Mouse (Mus musculus): ENCODE measurements around the gene Adam12. TPM values are rescaled to one million over a fixed set of nuclear protein-coding genes. Genes with fewer than 3 reads are reported as not detected.

Adam12 gene
- total RNA-seq, 1 experiment: 3.9 TPM

GRCm38 (mm10) chr7:133863684-133864083 is 368.3 kb downstream of the Adam12 start:
- Histone ChIP-seq H3K9ac (ENCODE audit: insufficient read depth, low read depth, low read length, poor library complexity, severe bottlenecking) (no peak overlapping the region), H3K4me1 (ENCODE audit: control insufficient read depth in 2 of 2, insufficient read depth in 2 of 2, low read length in 2 of 2, poor library complexity in 1 of 2) (no peaks in the 10 kb centered on the region; a peak in 1 of 4 replicates), H3K9me3 (ENCODE audit: control insufficient read depth, insufficient read depth, low read depth, low read length) (no peaks in the 10 kb centered on the region), H3K36me3 (ENCODE audit: control insufficient read depth, insufficient read depth, low read length, poor library complexity, severe bottlenecking) (no peaks in the 10 kb centered on the region), H3K4me3 (ENCODE audit: insufficient read depth in 1 of 2, low read depth in 1 of 2, low read length in 2 of 2, poor library complexity in 1 of 2, severe bottlenecking in 1 of 2) (no peak overlapping the region), H3K27ac (ENCODE audit: insufficient read depth, low read depth, low read length, poor library complexity, severe bottlenecking) (no peak overlapping the region)
- in situ Hi-C loops (cut with MboI; ENCODE audit: low sequenced_read_pairs in 2 of 2, unreplicated experiment in 2 of 2): loop anchor here in 1 of 2 experiments (25.0 kb wide), 2 partner anchors 474 to 674 kb away; no protein-coding TSS in a partner anchor
- no peak for DNase-seq (ENCODE audit: low read depth, low spot score)
- no peak for TF ChIP-seq ZC3H11A (IDR thresholded peaks at IDR 0.05; ENCODE audit: borderline replicate concordance, low read depth, low read length)
- TF ChIP-seq MAFK (IDR thresholded peaks at IDR 0.05; ENCODE audit: insufficient read depth, low read depth, low read length): no peak
- TF ChIP-seq HCFC1 (IDR thresholded peaks at IDR 0.05; ENCODE audit: borderline replicate concordance, insufficient read depth, low read length): no peak
- no peak for TF ChIP-seq ZNF384 (IDR thresholded peaks at IDR 0.05; ENCODE audit: low read depth, low read length)
- TF ChIP-seq CHD2 (IDR thresholded peaks at IDR 0.05; ENCODE audit: low read depth, low read length): no peak

DNA sequence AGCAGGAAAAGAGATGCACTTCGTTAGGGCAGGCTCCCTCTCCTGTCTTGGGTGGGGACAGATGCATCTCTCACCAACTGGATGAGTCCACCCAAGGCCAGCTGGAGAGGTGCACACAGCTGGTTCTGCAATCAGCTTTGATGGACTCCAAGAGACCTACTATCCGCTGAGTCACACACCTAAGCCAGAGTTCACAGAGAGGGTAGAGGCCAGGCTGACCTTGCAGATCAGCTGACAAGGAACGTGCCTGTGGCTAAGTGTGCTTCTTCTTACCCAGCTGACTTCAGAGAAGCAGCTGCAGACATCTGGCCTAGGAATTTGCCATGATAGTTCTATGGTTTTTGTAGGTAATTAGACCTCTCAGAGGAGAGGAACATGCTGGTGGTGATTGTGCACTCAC is 368.8 kb downstream of the Adam12 start:
- Histone ChIP-seq H3K4me1 (ENCODE audit: control insufficient read depth in 2 of 2, insufficient read depth in 2 of 2, low read length in 2 of 2, poor library complexity in 1 of 2) (no peaks in the 10 kb centered on the region; a peak in 1 of 4 replicates), H3K27ac (ENCODE audit: insufficient read depth, low read depth, low read length, poor library complexity, severe bottlenecking) (no peak overlapping the region), H3K4me3 (ENCODE audit: insufficient read depth in 1 of 2, low read depth in 1 of 2, low read length in 2 of 2, poor library complexity in 1 of 2, severe bottlenecking in 1 of 2) (no peak overlapping the region), H3K9me3 (ENCODE audit: control insufficient read depth, insufficient read depth, low read depth, low read length) (no peaks in the 10 kb centered on the region), H3K36me3 (ENCODE audit: control insufficient read depth, insufficient read depth, low read length, poor library complexity, severe bottlenecking) (no peaks in the 10 kb centered on the region), H3K9ac (ENCODE audit: insufficient read depth, low read depth, low read length, poor library complexity, severe bottlenecking) (no peak overlapping the region)
- in situ Hi-C loops (cut with MboI; ENCODE audit: low sequenced_read_pairs in 2 of 2, unreplicated experiment in 2 of 2): loop anchor here in 1 of 2 experiments (25.0 kb wide), 2 partner anchors 474 to 674 kb away; no protein-coding TSS in a partner anchor
- no peak for DNase-seq (ENCODE audit: low read depth, low spot score)
- TF ChIP-seq MAFK (IDR thresholded peaks at IDR 0.05; ENCODE audit: insufficient read depth, low read depth, low read length) (0 out of 2 replicates have a peak, but pooled peaks have one; percentile 6), HCFC1 (IDR thresholded peaks at IDR 0.05; ENCODE audit: borderline replicate concordance, insufficient read depth, low read length) (no peak), ZC3H11A (IDR thresholded peaks at IDR 0.05; ENCODE audit: borderline replicate concordance, low read depth, low read length) (no peak), ZNF384 (IDR thresholded peaks at IDR 0.05; ENCODE audit: low read depth, low read length) (no peak), CHD2 (IDR thresholded peaks at IDR 0.05; ENCODE audit: low read depth, low read length) (no peak)

DNA sequence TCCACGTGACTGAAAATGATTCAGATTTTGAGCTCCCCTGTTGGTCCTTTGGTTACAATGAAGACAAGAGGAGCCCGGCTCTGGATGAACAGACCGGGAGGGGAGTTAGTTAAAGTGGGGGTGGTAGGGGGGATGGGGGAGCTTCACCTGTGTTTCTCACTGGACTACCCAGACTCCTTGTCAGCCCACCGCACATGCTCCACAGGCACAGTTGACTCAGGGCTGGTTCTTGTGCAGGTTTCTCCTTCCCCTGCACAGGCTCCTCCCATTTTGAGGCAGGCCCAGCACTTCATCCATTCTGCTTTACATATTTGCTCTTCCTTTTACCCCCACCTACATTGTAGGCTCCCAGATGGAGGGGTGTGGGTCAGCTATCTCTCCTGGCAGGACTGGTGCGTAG is 369.2 kb downstream of the Adam12 start:
- Histone ChIP-seq H3K4me1 (ENCODE audit: control insufficient read depth in 2 of 2, insufficient read depth in 2 of 2, low read length in 2 of 2, poor library complexity in 1 of 2) (no peaks in the 10 kb centered on the region; a peak in 1 of 4 replicates), H3K36me3 (ENCODE audit: control insufficient read depth, insufficient read depth, low read length, poor library complexity, severe bottlenecking) (no peaks in the 10 kb centered on the region), H3K9me3 (ENCODE audit: control insufficient read depth, insufficient read depth, low read depth, low read length) (no peaks in the 10 kb centered on the region), H3K27ac (ENCODE audit: insufficient read depth, low read depth, low read length, poor library complexity, severe bottlenecking) (no peak overlapping the region), H3K4me3 (ENCODE audit: insufficient read depth in 1 of 2, low read depth in 1 of 2, low read length in 2 of 2, poor library complexity in 1 of 2, severe bottlenecking in 1 of 2) (no peak overlapping the region), H3K9ac (ENCODE audit: insufficient read depth, low read depth, low read length, poor library complexity, severe bottlenecking) (no peak overlapping the region)
- in situ Hi-C loops (cut with MboI; ENCODE audit: low sequenced_read_pairs in 2 of 2, unreplicated experiment in 2 of 2): loop anchor here in 1 of 2 experiments (25.0 kb wide), 2 partner anchors 475 to 675 kb away; no protein-coding TSS in a partner anchor
- TF ChIP-seq ZNF384 (IDR thresholded peaks at IDR 0.05; ENCODE audit: low read depth, low read length) (no peak), ZC3H11A (IDR thresholded peaks at IDR 0.05; ENCODE audit: borderline replicate concordance, low read depth, low read length) (no peak), HCFC1 (IDR thresholded peaks at IDR 0.05; ENCODE audit: borderline replicate concordance, insufficient read depth, low read length) (no peak), MAFK (IDR thresholded peaks at IDR 0.05; ENCODE audit: insufficient read depth, low read depth, low read length) (no peak), CHD2 (IDR thresholded peaks at IDR 0.05; ENCODE audit: low read depth, low read length) (no peak)
- no peak for DNase-seq (ENCODE audit: low read depth, low spot score)

DNA sequence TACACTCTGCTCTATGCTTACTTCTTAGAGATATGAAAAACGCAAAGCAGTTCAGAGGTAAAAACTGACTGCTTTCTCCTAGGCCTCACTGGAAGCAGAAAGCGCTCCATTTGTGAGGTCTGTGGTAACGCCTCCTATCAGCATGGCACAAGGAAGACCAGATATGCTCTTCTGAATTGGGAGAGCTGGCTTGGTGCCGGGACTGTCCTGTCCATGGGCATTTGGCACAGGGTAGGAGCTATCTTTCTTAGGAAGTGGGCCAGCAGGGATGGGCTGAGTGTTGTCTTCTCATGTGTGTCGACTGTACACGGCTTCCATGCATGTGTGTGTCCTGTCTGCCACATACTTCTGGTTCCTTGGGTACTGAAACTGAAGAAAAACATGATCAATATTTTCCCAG is 369.7 kb downstream of the Adam12 start:
- Histone ChIP-seq H3K4me3 (ENCODE audit: insufficient read depth in 1 of 2, low read depth in 1 of 2, low read length in 2 of 2, poor library complexity in 1 of 2, severe bottlenecking in 1 of 2) (no peak overlapping the region), H3K4me1 (ENCODE audit: control insufficient read depth in 2 of 2, insufficient read depth in 2 of 2, low read length in 2 of 2, poor library complexity in 1 of 2) (no peaks in the 10 kb centered on the region; a peak in 1 of 4 replicates), H3K36me3 (ENCODE audit: control insufficient read depth, insufficient read depth, low read length, poor library complexity, severe bottlenecking) (no peaks in the 10 kb centered on the region), H3K27ac (ENCODE audit: insufficient read depth, low read depth, low read length, poor library complexity, severe bottlenecking) (no peak overlapping the region), H3K9me3 (ENCODE audit: control insufficient read depth, insufficient read depth, low read depth, low read length) (no peaks in the 10 kb centered on the region), H3K9ac (ENCODE audit: insufficient read depth, low read depth, low read length, poor library complexity, severe bottlenecking) (no peak overlapping the region)
- in situ Hi-C loops (cut with MboI; ENCODE audit: low sequenced_read_pairs in 2 of 2, unreplicated experiment in 2 of 2): loop anchor here in 1 of 2 experiments (25.0 kb wide), 2 partner anchors 475 to 675 kb away; no protein-coding TSS in a partner anchor
- no peak for TF ChIP-seq ZNF384 (IDR thresholded peaks at IDR 0.05; ENCODE audit: low read depth, low read length)
- TF ChIP-seq ZC3H11A (IDR thresholded peaks at IDR 0.05; ENCODE audit: borderline replicate concordance, low read depth, low read length): no peak
- TF ChIP-seq HCFC1 (IDR thresholded peaks at IDR 0.05; ENCODE audit: borderline replicate concordance, insufficient read depth, low read length): no peak
- TF ChIP-seq MAFK (IDR thresholded peaks at IDR 0.05; ENCODE audit: insufficient read depth, low read depth, low read length): no peak
- no peak for TF ChIP-seq CHD2 (IDR thresholded peaks at IDR 0.05; ENCODE audit: low read depth, low read length)
- no peak for DNase-seq (ENCODE audit: low read depth, low spot score)

Measured in ES-E14 (cell line).